Mouse (Mus musculus) ES-Bruce4 (cell line): ENCODE data around the gene Casz1.

Experiments
- CTCF ChIP-seq: IDR thresholded peaks from one replicate; pipeline ENCODE4 v1.8.1; 2011; ENCODE audit warnings: low read depth, low read length
- EP300 ChIP-seq: IDR thresholded peaks from 2 replicates; pipeline ENCODE4 v1.6.1; 2011; ENCODE audit warnings: low read depth, low read length; ENCODE audit not compliant: insufficient read depth
- POLR2A ChIP-seq: IDR thresholded peaks from one replicate; pipeline ENCODE4 v1.8.1; 2011; ENCODE audit warnings: low read length; ENCODE audit not compliant: insufficient read depth

GRCm38 (mm10) chr4:148923976-148924375, 119.7 kb downstream of the Casz1 start:
- no peak for TF ChIP-seq CTCF
- no peak for TF ChIP-seq POLR2A
- TF ChIP-seq EP300: no peak
